Mouse (Mus musculus) limb, embryonic 13.5 days (tissue): ENCODE measurements around the gene Dnah8. TPM values are rescaled to one million over a fixed set of nuclear protein-coding genes. Genes with fewer than 3 reads are reported as not detected.
A peak's percentile ranks its signal among the peaks of the same experiment; 100 is the strongest.

Experiments used
- ATAC-seq: fragments of 200-750 bp; cut with Nextera tagmentation; 2 replicates; pipeline ENCODE4 v1.8.0; 2017; ENCODE audit warnings: low read depth, moderate number of reproducible peaks, moderate TSS enrichment; ENCODE audit not compliant: low FRiP score
- H3K27ac ChIP-seq: fragments of 300-500 bp; sonication (generic); 2 replicates; pipeline ENCODE4 v1.5.1; 2015; ENCODE audit warnings: inconsistent platforms, mild to moderate bottlenecking, moderate library complexity
- H3K27me3 ChIP-seq: fragments of 300-500 bp; sonication (generic); 2 replicates; pipeline ENCODE4 v1.6.1; 2015; ENCODE audit warnings: mild to moderate bottlenecking, inconsistent platforms
- H3K36me3 ChIP-seq: fragments of 300-500 bp; sonication (generic); 2 replicates; pipeline ENCODE4 v1.6.1; 2015; ENCODE audit warnings: inconsistent platforms, mild to moderate bottlenecking, moderate library complexity
- H3K4me1 ChIP-seq: fragments of 300-500 bp; sonication (generic); 2 replicates; pipeline ENCODE4 v1.6.1; 2015; ENCODE audit warnings: inconsistent platforms
- H3K4me2 ChIP-seq: fragments of 300-500 bp; sonication (generic); replicated peaks from 2 replicates; pipeline ENCODE4 v1.6.1; 2015; ENCODE audit warnings: inconsistent platforms, mild to moderate bottlenecking, moderate library complexity
- H3K4me3 ChIP-seq: fragments of 300-500 bp; sonication (generic); 2 replicates; pipeline ENCODE4 v1.5.1; 2015; ENCODE audit warnings: moderate library complexity, mild to moderate bottlenecking, inconsistent platforms
- H3K9ac ChIP-seq: fragments of 300-500 bp; sonication (generic); 2 replicates; pipeline ENCODE4 v1.6.1; 2015; ENCODE audit warnings: mild to moderate bottlenecking, inconsistent platforms
- H3K9me3 ChIP-seq: fragments of 300-500 bp; sonication (generic); 2 replicates; pipeline ENCODE4 v1.6.1; 2016; ENCODE audit warnings: inconsistent platforms
- WGBS: fragments of 180-500 bp; shearing (Covaris S2); methylation state at CpG from one replicate; pipeline ENCODE4 v1.1.7; 2015; 5-methylcytosine and 5-hydroxymethylcytosine counted together
- polyA plus RNA-seq: library from polyadenylated mRNA; unstranded; fragments of >200 nt; fragmentation: Nextera tagmentation; extraction: Ambion mirVana; gene quantifications from 2 replicates; pipeline ENCODE4 v1.2.1, GENCODE M21; 2015

Gene Dnah8
- polyA plus RNA-seq, 1 experiment from 2014 or later, result 1.1 TPM

DNA sequence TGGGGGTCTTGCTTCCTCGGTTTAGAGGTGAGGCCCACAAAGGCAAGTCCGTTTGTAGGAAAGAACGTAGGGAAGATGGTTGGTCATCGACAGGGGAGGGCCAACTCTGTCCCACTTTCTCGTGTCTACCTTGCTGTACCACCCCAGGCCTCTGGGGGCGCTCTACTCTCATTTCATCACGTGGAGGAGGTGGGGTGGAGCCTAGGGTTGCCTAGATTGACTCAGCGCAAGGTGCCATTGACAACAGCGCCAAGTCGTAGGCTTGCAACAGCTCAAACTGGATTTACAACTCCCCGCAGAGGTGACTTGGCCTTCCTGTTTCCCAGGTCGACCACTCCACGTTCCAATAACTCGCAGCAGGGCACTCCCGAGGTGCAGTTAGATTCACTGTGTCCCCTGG is 250.1 kb downstream of the Dnah8 start:
- H3K9ac ChIP-seq, result no peak overlapping the region
- WGBS, result 55% methylated on average over 15 of the region's 15 CpGs
- no peak overlapping the region for H3K4me2 ChIP-seq
- ATAC-seq, result no peak
- no peaks in the 10 kb centered on the region for H3K4me1 ChIP-seq
- no peaks in the 10 kb centered on the region for H3K36me3 ChIP-seq
- no peaks in the 10 kb centered on the region for H3K27me3 ChIP-seq
- no peak overlapping the region for H3K27ac ChIP-seq
- no peak overlapping the region for H3K4me3 ChIP-seq
- H3K9me3 ChIP-seq, result 0 out of 2 replicates have a peak, but pooled peaks cover 5% of the 10 kb centered on the region

- Histone ChIP-seq H3K36me3 (no peaks in the 10 kb centered on the region), H3K9me3 (0 out of 2 replicates have a peak, but pooled peaks cover 5% of the 10 kb centered on the region), H3K4me3 (no peak overlapping the region), H3K27me3 (peaks cover 7% of the 10 kb centered on the region), H3K27ac (no peak overlapping the region), H3K4me1 (no peaks in the 10 kb centered on the region), H3K9ac (no peak overlapping the region), H3K4me2 (no peak overlapping the region)
- WGBS, result 77% methylated on average over 7 of the region's 7 CpGs
- ATAC-seq, result no peak
Observed at GRCm38 (mm10) chr17:30877456-30877855, 253.3 kb downstream of the Dnah8 start.

- Histone ChIP-seq H3K4me3 (no peak overlapping the region), H3K36me3 (no peaks in the 10 kb centered on the region), H3K4me2 (no peak overlapping the region), H3K27ac (no peak overlapping the region), H3K9me3 (0 out of 2 replicates have a peak, but pooled peaks cover 5% of the 10 kb centered on the region), H3K4me1 (no peaks in the 10 kb centered on the region), H3K27me3 (peaks cover 14% of the 10 kb centered on the region), H3K9ac (no peak overlapping the region)
- ATAC-seq, result no peak
- 54% methylated on average over 6 of the region's 6 CpGs for WGBS
Observed at GRCm38 (mm10) chr17:30878626-30879025, 254.5 kb downstream of the Dnah8 start.

GRCm38 (mm10) chr17:30880391-30880790 is 256.2 kb downstream of the Dnah8 start:
- 81% methylated on average over 3 of the region's 3 CpGs for WGBS
- H3K4me2 ChIP-seq, result no peak overlapping the region
- ATAC-seq, result no peak

GRCm38 (mm10) chr17:30881001-30881400 is 256.8 kb downstream of the Dnah8 start:
- peaks cover 2% of the 10 kb centered on the region; the same call in 1 of the 2 replicates for H3K9me3 ChIP-seq
- 33% methylated on average over 2 of the region's 2 CpGs for WGBS
- no peak overlapping the region for H3K4me2 ChIP-seq
- H3K9ac ChIP-seq, result no peak overlapping the region
- H3K27me3 ChIP-seq, result peaks cover 14% of the 10 kb centered on the region
- ATAC-seq, result no peak
- H3K4me3 ChIP-seq, result no peak overlapping the region
- no peaks in the 10 kb centered on the region for H3K36me3 ChIP-seq
- H3K4me1 ChIP-seq, result no peaks in the 10 kb centered on the region
- H3K27ac ChIP-seq, result no peak overlapping the region

More at GRCm38 (mm10) chr17:30880391-30880790, 256.2 kb downstream of the Dnah8 start:
- Histone ChIP-seq H3K9ac (no peak overlapping the region), H3K27me3 (peaks cover 14% of the 10 kb centered on the region), H3K27ac (no peak overlapping the region), H3K36me3 (no peaks in the 10 kb centered on the region), H3K4me3 (no peak overlapping the region), H3K9me3 (no peaks in the 10 kb centered on the region), H3K4me1 (no peaks in the 10 kb centered on the region)

- Histone ChIP-seq H3K27me3 (peaks cover 14% of the 10 kb centered on the region), H3K9ac (no peak overlapping the region), H3K4me2 (no peak overlapping the region), H3K4me1 (no peaks in the 10 kb centered on the region), H3K27ac (no peak overlapping the region), H3K4me3 (no peak overlapping the region), H3K9me3 (peaks cover 8% of the 10 kb centered on the region), H3K36me3 (no peaks in the 10 kb centered on the region)
- WGBS, result 10% methylated on average over 6 of the region's 6 CpGs
- ATAC-seq, result no peak
Observed at GRCm38 (mm10) chr17:30882206-30882605, 258.1 kb downstream of the Dnah8 start.

DNA sequence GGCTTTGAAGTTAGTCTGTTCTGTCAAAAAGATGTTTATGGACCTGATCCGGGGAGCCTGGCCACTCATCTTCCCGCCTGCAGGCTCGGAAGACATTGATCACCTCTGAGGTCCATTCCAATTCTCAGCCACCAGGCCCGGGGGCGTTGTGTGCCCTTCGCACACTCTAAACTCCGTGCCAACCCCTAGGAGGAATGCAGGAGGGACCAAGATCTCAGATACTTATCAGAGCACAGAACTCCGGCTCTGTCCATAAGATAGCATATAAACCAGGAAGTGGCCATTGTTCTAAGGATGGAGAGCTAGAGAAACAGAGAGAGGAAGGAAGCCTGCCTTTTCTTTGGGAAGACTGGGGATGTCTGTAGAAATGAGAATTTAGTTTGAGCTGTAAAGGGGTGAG is 259.4 kb downstream of the Dnah8 start:
- Histone ChIP-seq H3K4me3 (no peak overlapping the region), H3K9me3 (peaks cover 8% of the 10 kb centered on the region), H3K9ac (no peak overlapping the region), H3K27ac (no peak overlapping the region), H3K36me3 (no peaks in the 10 kb centered on the region), H3K4me2 (no peak overlapping the region), H3K4me1 (no peaks in the 10 kb centered on the region), H3K27me3 (peaks cover 14% of the 10 kb centered on the region)
- 69% methylated on average over 8 of the region's 8 CpGs for WGBS
- no peak for ATAC-seq

DNA sequence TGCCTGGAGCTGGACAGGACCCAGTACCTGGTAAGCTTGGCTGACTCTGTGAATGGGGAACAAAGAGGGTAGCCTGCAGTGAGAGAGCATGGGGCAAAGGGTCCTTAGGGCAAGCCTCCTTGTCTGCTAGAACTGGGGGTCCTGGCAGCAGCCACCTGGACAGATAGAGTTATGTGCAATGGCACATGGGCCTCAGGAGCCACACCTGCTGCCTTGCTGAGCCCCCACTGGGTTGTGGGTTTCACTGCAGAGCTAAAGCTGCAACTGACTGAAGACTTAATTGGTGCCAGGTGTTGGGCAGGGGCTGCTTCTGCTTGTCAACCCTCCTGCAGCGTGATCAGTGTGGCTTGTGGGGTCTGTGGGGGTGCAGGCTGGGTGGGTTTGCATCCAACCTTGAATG is 267.9 kb downstream of the Dnah8 start:
- Histone ChIP-seq H3K27ac (no peak overlapping the region), H3K9ac (no peak overlapping the region), H3K4me2 (no peak overlapping the region), H3K4me1 (peaks cover 8% of the 10 kb centered on the region), H3K4me3 (no peak overlapping the region), H3K9me3 (no peaks in the 10 kb centered on the region), H3K36me3 (no peaks in the 10 kb centered on the region), H3K27me3 (peaks cover 14% of the 10 kb centered on the region)
- 0% methylated on average over 1 of the region's 1 CpGs for WGBS
- no peak for ATAC-seq

GRCm38 (mm10) chr17:30892730-30893129 is 268.6 kb downstream of the Dnah8 start:
- peaks cover 8% of the 10 kb centered on the region for H3K4me1 ChIP-seq
- H3K9me3 ChIP-seq, result no peaks in the 10 kb centered on the region
- no peaks in the 10 kb centered on the region for H3K36me3 ChIP-seq
- 23% methylated on average over 2 of the region's 2 CpGs for WGBS
- H3K9ac ChIP-seq, result no peak overlapping the region
- H3K27me3 ChIP-seq, result peaks cover 19% of the 10 kb centered on the region
- H3K27ac ChIP-seq, result no peak overlapping the region
- no peak for ATAC-seq
- no peak overlapping the region for H3K4me3 ChIP-seq
- no peak overlapping the region for H3K4me2 ChIP-seq

GRCm38 (mm10) chr17:30897075-30897474 is 272.9 kb downstream of the Dnah8 start:
- no peak overlapping the region for H3K9ac ChIP-seq
- ATAC-seq, result no peak
- H3K36me3 ChIP-seq, result no peaks in the 10 kb centered on the region
- 0 out of 2 replicates have a peak, but pooled peaks cover 3% of the 10 kb centered on the region for H3K9me3 ChIP-seq
- no peak overlapping the region for H3K27ac ChIP-seq
- H3K27me3 ChIP-seq, result peaks cover 60% of the 10 kb centered on the region
- H3K4me1 ChIP-seq, result peaks cover 8% of the 10 kb centered on the region
- H3K4me3 ChIP-seq, result no peak overlapping the region
- WGBS, result 10% methylated on average over 2 of the region's 2 CpGs
- H3K4me2 ChIP-seq, result no peak overlapping the region

- peaks cover 93% of the 10 kb centered on the region for H3K27me3 ChIP-seq
- H3K9me3 ChIP-seq, result 0 out of 2 replicates have a peak, but pooled peaks cover 3% of the 10 kb centered on the region
- peak within 1 kb of the TSS; percentile 89 for H3K4me2 ChIP-seq
- 0% methylated on average over 36 of the region's 37 CpGs for WGBS
- H3K4me1 ChIP-seq, result peaks cover 6% of the 10 kb centered on the region
- peak within 1 kb of the TSS; percentile 60 for H3K9ac ChIP-seq
- H3K4me3 ChIP-seq, result peak within 1 kb of the TSS; percentile 50
- no peak within 1 kb of the TSS for H3K27ac ChIP-seq
- H3K36me3 ChIP-seq, result no peaks in the 10 kb centered on the region
- ATAC-seq, result no peak
Observed at GRCm38 (mm10) chr17:30901627-30902026, 277.5 kb downstream of the Dnah8 start, which contains the start of gene Glp1r. TSS of gene Glp1r (plus strand) at chr17:30901817.

GRCm38 (mm10) chr17:30904096-30904495 is 279.9 kb downstream of the Dnah8 start:
- Histone ChIP-seq H3K27me3 (peaks cover 99% of the 10 kb centered on the region), H3K4me3 (no peak overlapping the region), H3K9me3 (0 out of 2 replicates have a peak, but pooled peaks cover 3% of the 10 kb centered on the region), H3K4me2 (no peak overlapping the region), H3K4me1 (peaks cover 6% of the 10 kb centered on the region), H3K27ac (no peak overlapping the region), H3K36me3 (no peaks in the 10 kb centered on the region), H3K9ac (no peak overlapping the region)
- 71% methylated on average over 2 of the region's 2 CpGs for WGBS
- ATAC-seq, result no peak

- H3K36me3 ChIP-seq, result no peaks in the 10 kb centered on the region
- no peak overlapping the region for H3K4me2 ChIP-seq
- no peak overlapping the region for H3K9ac ChIP-seq
- WGBS, result 69% methylated on average over 4 of the region's 4 CpGs
- no peak for ATAC-seq
- no peak overlapping the region for H3K4me3 ChIP-seq
- peaks cover 21% of the 10 kb centered on the region for H3K4me1 ChIP-seq
- no peaks in the 10 kb centered on the region for H3K9me3 ChIP-seq
- H3K27ac ChIP-seq, result no peak overlapping the region
- peaks cover 99% of the 10 kb centered on the region for H3K27me3 ChIP-seq
Observed at GRCm38 (mm10) chr17:30907577-30907976, 283.4 kb downstream of the Dnah8 start.
